Mouse (Mus musculus) heart, postnatal 4 days (tissue): ENCODE data around the gene Mical3. TPM values are rescaled to one million over a fixed set of nuclear protein-coding genes. Genes with fewer than 3 reads are reported as not detected.

Experiments
- DNase-seq: peaks from one replicate; pipeline ENCODE4 v3.0.0; 2021
- total RNA-seq, 2 experiments: library from RNA; stranded (reverse); gene quantifications; 2 replicates each; pipeline ENCODE4 v1.2.3; 2021

Mical3 gene
- total RNA-seq, 2 experiments from 2014 or later, result 201 to 216 TPM

- DNase-seq, result no peak
Observed at GRCm38 (mm10) chr6:120957331-120957730, 173.5 kb downstream of the Mical3 start.

DNA sequence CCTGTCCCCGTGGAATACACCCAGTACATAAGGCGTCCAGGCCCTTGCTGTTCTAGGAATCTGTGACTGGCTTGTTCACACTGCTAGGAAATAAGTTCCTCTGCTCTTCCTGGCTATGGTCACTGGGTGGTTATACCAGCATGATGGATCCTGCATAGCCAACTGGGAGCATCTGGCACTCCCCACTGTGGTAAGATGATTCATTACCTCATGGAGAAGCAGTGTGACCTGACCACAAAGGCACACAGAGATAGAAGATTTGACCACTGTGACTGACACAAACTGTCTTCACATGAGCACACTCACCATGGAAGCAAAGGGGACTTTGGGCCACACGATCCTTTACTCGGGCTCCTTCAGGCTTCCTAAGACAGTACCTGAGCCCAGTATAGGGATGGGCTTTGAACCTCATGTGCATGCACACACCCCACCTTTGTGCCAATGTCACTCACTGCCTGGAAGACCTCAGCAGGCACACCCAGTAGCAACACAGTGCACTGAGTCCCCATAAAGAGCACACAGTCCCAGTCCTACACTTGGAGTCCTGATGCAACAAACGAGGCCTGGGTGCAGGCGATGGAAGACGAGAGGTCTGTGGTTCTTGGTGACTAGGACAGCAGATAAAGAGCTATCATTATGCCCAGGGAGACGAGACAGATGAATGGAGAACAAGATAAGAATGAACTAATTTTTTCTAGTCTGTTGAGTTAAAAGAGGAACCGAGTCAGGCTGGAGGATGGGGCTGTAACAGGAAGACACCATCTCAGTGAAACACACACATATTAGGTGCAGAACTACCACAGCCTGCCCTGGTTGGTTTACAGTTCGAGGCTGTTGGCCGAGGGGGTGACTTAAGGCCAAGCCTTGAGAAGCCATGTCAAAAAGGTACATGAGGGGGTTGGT, 174.3 kb downstream of the Mical3 start:
- no peak for DNase-seq

DNA sequence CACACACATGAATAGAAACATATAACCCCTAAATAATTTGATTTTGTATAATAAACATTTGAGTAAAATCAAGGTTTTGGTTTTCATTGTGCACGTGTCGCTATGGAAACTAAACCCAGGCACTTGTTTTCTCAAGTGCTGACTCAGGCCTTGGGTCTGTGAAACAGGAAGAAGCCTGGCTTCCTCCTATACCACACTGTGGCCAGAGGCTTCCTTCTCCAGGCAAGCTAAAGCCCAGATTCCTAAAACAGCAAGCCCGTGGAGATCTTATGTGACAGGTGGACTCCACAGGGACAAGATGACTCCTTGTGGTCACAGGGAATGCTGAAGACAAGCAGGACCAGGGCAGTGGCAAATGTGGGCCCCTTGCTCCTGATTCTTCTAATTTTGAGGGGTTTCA, 175.6 kb downstream of the Mical3 start:
- no peak for DNase-seq

- no peak for DNase-seq
Observed at GRCm38 (mm10) chr6:120954241-120954640, 176.6 kb downstream of the Mical3 start.

DNA sequence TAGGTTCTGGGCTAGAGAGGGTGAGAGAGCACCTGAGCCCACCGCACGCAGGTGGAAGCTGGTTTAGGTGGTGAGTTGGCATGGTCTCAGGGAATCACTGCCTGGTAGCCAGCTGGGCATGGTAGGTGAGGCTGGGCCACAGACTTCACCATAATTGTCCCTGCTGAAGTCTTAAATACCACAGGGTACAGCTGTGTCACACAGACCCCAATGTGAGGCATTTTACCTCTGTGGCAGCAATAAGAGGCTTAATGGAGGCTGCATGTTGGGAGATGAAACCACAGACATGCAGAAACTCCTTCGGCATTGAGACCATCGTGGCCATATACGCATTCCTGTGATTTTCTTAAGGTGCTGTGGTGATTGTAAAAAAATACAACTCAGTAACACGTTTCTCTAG, 178.3 kb downstream of the Mical3 start:
- no peak for DNase-seq

- DNase-seq, result peak; percentile 20
Observed at GRCm38 (mm10) chr6:120951311-120951710, 179.5 kb downstream of the Mical3 start.

GRCm38 (mm10) chr6:120945510-120945909, 185.3 kb downstream of the Mical3 start:
- no peak for DNase-seq

DNA sequence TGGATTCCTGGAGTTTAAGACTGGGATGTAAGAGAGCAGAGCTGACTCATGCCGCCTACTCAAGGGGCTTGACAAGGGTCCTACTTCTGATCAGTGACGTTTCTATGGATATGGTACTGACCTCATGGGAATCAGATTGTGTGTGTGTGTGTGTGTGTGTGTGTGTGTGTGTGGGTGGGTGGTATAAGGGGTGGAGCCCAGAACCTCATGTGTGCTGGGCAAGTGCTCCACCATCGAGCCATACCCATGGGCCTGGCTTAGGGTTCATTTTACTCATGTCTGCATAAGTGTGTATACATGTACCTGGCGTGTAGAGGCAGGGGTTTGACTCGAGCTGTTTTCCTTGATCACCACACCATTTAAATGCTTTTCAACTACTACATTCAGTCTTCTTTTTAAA, 186.8 kb downstream of the Mical3 start:
- DNase-seq, result no peak

GRCm38 (mm10) chr6:120943551-120943950, 187.2 kb downstream of the Mical3 start:
- no peak for DNase-seq

DNA sequence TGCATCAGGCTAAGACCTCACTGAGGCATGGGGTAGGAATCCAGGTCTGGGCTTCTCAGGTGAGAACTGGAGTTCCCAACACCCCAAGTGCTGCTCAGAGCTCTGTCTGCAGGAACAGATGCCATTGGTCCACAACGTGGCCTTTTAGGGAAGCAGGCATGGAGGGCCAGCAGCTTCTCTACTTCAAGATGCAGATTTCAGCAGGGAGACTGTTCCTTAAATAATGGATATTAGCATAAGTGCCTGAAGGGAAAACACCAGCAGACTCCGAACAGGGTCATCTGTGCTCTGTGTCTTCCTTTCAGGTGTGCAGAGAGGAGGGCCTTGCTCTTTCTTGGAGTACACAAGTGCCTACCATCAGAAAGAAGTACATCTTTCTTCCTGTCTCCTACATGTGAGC, 187.7 kb downstream of the Mical3 start:
- DNase-seq, result no peak

DNA sequence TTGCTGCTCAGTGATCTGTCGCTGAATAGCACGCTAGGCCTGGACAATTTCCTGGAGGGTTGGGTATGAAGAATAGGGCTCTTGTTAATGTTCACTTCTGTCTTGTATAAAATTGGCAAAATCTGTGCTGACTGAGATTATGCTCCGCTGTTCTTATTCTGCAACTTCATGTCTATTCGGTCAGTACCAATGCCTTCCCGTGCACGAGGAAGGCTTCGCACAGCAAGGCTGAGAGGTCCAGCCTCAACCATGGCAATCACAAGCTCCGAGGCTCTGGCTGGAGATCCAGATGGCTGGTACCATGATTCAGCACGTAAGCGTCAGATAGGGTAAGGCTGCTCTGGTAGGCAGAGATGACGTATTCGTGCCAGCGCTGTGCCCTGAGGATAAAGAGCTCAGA, 189.2 kb downstream of the Mical3 start:
- no peak for DNase-seq

- DNase-seq, result no peak
Observed at GRCm38 (mm10) chr6:120941084-120941481, 189.7 kb downstream of the Mical3 start.

- no peak for DNase-seq
Observed at GRCm38 (mm10) chr6:120940446-120941083, 190.2 kb downstream of the Mical3 start.

DNA sequence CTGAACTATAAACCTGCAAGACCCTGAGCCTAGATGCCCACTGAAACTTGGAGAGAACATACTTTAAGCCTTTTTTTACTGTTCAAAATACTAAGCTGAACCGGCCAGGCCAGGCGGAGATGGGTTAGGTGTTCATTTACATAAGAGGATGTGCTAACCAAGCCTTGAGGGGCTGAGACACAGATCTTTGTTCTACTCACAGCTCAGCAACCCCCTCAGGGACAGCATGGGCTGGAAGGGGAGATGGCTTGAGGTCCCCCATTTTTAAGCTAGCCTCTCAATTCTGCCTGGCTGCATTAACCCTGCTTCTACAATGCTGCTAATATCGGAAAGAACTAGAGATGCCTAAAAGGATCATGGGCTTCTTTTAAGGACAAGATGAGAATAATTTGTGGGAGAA, 191.0 kb downstream of the Mical3 start:
- DNase-seq, result no peak

DNA sequence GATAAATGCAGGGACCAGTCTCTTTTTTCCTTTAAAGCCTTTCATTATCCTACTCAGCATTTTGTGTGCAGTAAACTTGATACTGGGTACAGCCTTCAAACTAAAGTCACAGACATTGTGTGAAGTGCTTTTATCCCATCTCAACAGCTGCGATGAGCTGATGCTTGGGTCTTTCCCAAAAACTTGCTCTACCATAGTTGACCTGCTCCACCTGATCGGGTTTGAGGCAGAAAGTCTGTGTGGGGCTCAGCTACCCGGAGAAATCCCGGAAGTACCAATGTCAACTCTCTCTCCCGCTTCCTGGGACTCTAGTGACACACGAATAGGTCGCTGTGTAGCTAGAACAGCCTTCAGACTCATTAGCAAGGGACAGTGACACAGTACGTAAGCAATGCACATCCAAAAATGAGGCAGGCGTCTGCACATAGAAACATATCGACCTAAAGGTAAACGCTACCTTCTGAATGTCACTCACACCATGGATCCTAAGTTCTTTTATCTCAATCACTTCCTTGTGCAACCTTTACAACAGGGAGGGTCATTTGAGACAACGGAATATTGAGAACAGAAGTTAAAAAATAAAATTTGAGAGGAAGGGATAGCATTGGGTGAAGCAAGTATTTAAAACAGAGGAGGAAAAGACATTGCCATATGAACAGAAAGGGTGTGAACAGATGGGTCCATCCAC, 191.9 kb downstream of the Mical3 start:
- no peak for DNase-seq

GRCm38 (mm10) chr6:120937999-120938608, 192.7 kb downstream of the Mical3 start:
- DNase-seq, result no peak

DNA sequence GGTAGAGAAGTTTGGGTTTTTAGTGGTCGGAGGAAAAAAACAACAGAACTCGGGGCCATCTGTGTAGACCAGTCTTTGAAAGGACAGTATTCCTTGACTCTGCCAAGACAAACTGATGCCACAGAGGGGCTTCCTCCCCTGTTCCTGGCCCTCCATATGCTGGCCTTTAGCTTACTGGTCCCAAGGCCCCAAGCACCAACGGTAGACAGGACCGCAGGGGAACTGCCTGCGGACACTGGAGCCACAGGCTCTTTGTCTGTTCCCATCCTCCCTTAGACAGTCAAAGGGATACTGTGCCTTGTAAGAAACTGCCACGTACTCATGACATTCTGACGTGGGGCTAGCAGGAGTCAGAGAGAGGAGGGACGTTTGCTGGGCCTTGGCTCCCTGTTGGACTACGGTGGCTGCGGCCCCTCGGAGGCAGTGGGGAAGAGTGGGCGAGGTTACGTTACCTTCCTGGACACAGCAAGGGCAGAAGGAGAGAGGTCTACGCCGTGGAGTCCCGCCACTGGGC, 193.6 kb downstream of the Mical3 start:
- DNase-seq, result no peak

DNA sequence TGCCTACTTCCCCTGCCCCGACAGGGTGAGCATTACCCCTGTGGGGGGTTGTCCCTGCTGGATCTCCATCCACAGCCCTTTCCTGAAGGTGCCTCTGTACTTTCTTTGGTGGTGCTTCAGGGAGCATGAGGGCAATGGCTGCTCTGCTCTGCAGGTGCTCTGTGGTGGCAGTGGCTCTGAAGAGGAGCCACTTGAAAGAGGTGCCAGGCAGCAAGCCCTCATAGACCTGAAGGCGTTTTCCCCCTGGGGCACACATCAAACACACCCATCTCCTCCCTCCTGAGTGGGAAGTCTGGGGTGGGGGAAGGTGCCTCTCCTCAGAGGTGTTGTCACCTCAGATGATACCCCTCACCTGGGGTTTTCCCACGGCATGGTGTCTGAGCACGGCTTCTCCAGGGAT, 196.6 kb downstream of the Mical3 start:
- no peak for DNase-seq

GRCm38 (mm10) chr6:120933670-120934069, 197.1 kb downstream of the Mical3 start:
- DNase-seq, result no peak

DNA sequence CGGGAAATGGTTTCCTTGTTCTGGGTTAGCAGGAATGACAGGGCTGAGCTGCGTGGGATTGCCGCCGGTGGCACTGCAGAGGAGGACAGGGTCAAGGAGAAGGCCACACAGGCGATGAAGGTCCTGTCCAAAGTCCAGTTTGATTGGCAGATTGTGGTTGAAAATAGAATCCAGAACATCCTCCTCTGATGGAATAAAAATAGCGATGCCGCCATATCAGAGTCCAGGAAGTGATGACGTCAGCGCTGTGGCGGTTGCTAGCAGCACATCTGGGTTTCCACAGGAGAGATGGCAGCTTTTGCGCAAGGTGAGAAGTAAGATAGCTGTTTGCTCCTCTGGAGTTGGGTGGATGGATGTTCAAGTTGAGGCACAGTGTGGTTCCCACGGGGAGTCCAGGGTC, 198.2 kb downstream of the Mical3 start:
- peak; percentile 49 for DNase-seq

DNA sequence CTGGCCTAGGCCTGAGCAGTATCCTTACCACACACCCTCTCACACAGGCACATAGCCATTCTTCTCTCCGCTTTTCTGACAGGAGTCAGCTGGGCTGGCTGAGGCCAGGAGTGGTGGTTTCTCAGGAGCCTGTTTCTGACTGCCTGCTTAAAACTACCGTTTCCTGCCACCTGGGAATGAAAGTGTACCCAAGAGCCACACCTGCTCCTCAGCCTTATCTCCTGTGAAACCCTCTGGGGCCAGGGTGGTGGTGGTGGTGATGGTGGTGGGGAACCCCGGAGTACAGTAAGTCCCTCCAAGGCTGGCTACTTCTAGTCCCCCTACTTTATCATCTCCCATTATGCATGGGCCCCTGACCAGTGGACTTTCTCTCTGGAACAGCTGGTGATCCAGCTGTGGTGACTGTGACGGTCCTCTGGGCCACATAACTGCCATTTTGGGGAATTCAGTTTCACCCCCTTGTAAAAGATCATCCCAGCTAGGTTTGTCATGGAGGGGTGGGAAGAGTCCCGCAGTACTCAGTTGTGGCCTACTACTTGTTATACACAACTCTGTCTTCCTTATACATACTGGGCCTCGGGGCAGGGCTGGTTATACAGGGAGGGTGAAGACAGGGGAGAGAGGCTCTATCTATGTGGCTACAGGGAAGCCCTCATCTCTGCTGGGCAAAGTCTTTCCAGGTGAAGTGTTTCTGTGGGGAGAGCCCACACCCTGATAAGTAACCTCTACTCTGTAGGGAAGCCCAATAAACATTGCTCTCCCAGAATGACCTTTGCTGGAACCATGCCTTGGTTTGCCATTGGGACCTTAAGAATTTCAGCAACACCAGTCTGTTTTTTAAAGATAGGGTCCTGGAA, 200.1 kb downstream of the Mical3 start:
- DNase-seq, result no peak

GRCm38 (mm10) chr6:120929421-120929820, 201.4 kb downstream of the Mical3 start:
- no peak for DNase-seq
